Mouse (Mus musculus) limb, embryonic 14.5 days (tissue): ENCODE measurements around the gene Olfr209. TPM values are rescaled to one million over a fixed set of nuclear protein-coding genes. Genes with fewer than 3 reads are reported as not detected.

Experiments used
- ATAC-seq: fragments of 200-750 bp; cut with Nextera tagmentation; 2 replicates; pipeline ENCODE4 v1.8.0; 2017; ENCODE audit warnings: low read depth, moderate number of reproducible peaks, moderate TSS enrichment; ENCODE audit not compliant: low FRiP score
- DNase-seq: peaks from one replicate; pipeline ENCODE4 v3.0.0-alpha.2; 2015; ENCODE audit warnings: low spot score
- H3K27ac ChIP-seq: fragments of 300-500 bp; sonication (generic); replicated peaks from 2 replicates; pipeline ENCODE4 v1.5.1; 2014; ENCODE audit warnings: low read depth, mild to moderate bottlenecking, low read length, moderate library complexity, mixed read lengths
- H3K27me3 ChIP-seq: fragments of 300-500 bp; sonication (generic); 2 replicates; pipeline ENCODE4 v1.6.1; 2014; ENCODE audit warnings: low read length, mixed read lengths; ENCODE audit not compliant: control insufficient read depth, insufficient read depth
- H3K36me3 ChIP-seq: fragments of 300-500 bp; sonication (generic); 2 replicates; pipeline ENCODE4 v1.6.1; 2014; ENCODE audit warnings: mild to moderate bottlenecking, low read length, moderate library complexity, mixed read lengths; ENCODE audit not compliant: control insufficient read depth, insufficient read depth
- H3K4me1 ChIP-seq: fragments of 300-500 bp; sonication (generic); 2 replicates; pipeline ENCODE4 v1.6.1; 2014; ENCODE audit warnings: antibody characterized with exemption, low read length, mixed read lengths; ENCODE audit not compliant: control insufficient read depth, insufficient read depth
- H3K4me2 ChIP-seq: fragments of 300-500 bp; sonication (generic); replicated peaks from 2 replicates; pipeline ENCODE4 v1.6.1; 2014; ENCODE audit warnings: low read depth, mild to moderate bottlenecking, low read length, moderate library complexity; ENCODE audit not compliant: severe bottlenecking
- H3K4me3 ChIP-seq: fragments of 300-500 bp; sonication (generic); replicated peaks from 2 replicates; pipeline ENCODE4 v1.5.1; 2014; ENCODE audit warnings: low read length
- H3K9ac ChIP-seq: fragments of 300-500 bp; sonication (generic); 2 replicates; pipeline ENCODE4 v1.6.1; 2014; ENCODE audit warnings: mild to moderate bottlenecking, low read depth, low read length, moderate library complexity; ENCODE audit not compliant: severe bottlenecking
- H3K9me3 ChIP-seq: fragments of 300-500 bp; sonication (generic); 2 replicates; pipeline ENCODE4 v1.6.1; 2016; ENCODE audit warnings: low read length; ENCODE audit not compliant: control insufficient read depth
- POLR2A ChIP-seq: fragments of 200-500 bp; IDR thresholded peaks from 2 replicates; pipeline ENCODE4 v1.8.0; 2012; ENCODE audit warnings: inconsistent platforms, mild to moderate bottlenecking, moderate library complexity, borderline replicate concordance; ENCODE audit not compliant: insufficient read depth, insufficient read length; ENCODE audit errors: extremely low read depth
- polyA plus RNA-seq, 2 experiments: library from polyadenylated mRNA; depleted of rRNA in 1 of 2; stranded (reverse) in 1 of 2; unstranded in 1 of 2; fragments of >200 nt; fragmentation: Nextera tagmentation in 1 of 2; extraction: Ambion mirVana in 1 of 2; gene quantifications; 2 replicates each; pipeline versions ENCODE4 v1.2.1 to v1.2.3; 2012 to 2014

Olfr209 gene
- polyA plus RNA-seq, 2 experiments = not detected

DNA sequence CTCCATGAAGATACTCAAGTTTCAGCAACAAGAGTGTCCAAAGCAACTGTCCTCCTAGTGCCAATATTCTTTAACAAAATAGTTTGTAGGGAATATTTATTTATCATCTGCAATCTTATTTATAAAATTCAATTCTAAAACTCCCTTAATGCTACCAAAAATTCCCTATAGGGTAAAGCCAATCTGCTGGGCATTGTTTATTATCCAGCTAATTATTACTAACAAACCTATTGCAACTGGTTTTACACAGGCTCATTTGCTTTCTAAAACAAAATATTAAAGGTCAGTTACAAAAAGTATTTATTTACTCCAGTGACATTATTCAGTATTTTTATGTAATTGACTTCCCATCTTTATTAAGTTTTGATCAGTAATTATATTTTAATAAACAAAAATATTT, 45.6 kb downstream of the Olfr209 start, which contains the start of gene Olfr204:
Gene Olfr204 (minus strand): TSS at position 101 of the 400 bp plus-strand sequence.
- H3K4me3 ChIP-seq = no peak within 1 kb of the TSS
- no peak within 1 kb of the TSS for H3K9ac ChIP-seq
- no peaks in the 10 kb centered on the region for H3K36me3 ChIP-seq
- H3K4me1 ChIP-seq = no peaks in the 10 kb centered on the region
- no peak within 1 kb of the TSS for H3K27ac ChIP-seq
- H3K4me2 ChIP-seq = no peak within 1 kb of the TSS
- no peak for ATAC-seq
- no peaks in the 10 kb centered on the region for H3K27me3 ChIP-seq
- no peak for DNase-seq
- TF ChIP-seq POLR2A = no peak
- H3K9me3 ChIP-seq = no peaks in the 10 kb centered on the region

Other genes starting within 250 kb of the Olfr209 start
- gene Olfr194, start 242.9 kb downstream of the Olfr209 start, polyA plus RNA-seq (2012; rRNA removed) = not detected in 2 replicates
- not detected in 2 replicates for gene Olfr194, start 242.9 kb downstream of the Olfr209 start, polyA plus RNA-seq (2014; fragmentation: Nextera tagmentation; extraction: Ambion mirVana)
- not detected in 2 replicates for gene Olfr195, start 216.9 kb downstream of the Olfr209 start, polyA plus RNA-seq (2012; rRNA removed)
- gene Olfr195, start 216.9 kb downstream of the Olfr209 start, polyA plus RNA-seq (2014; fragmentation: Nextera tagmentation; extraction: Ambion mirVana) = not detected in 2 replicates
- not detected in 2 replicates for gene Olfr196, start 193.5 kb downstream of the Olfr209 start, polyA plus RNA-seq (2012; rRNA removed)
- not detected in 2 replicates for gene Olfr196, start 193.5 kb downstream of the Olfr209 start, polyA plus RNA-seq (2014; fragmentation: Nextera tagmentation; extraction: Ambion mirVana)
- not detected in 2 replicates for gene Olfr198, start 160.5 kb downstream of the Olfr209 start, polyA plus RNA-seq (2012; rRNA removed)
- gene Olfr198, start 160.5 kb downstream of the Olfr209 start, polyA plus RNA-seq (2014; fragmentation: Nextera tagmentation; extraction: Ambion mirVana) = not detected in 2 replicates
- not detected in 2 replicates for gene Olfr199, start 144.2 kb downstream of the Olfr209 start, polyA plus RNA-seq (2012; rRNA removed)
- not detected in 2 replicates for gene Olfr199, start 144.2 kb downstream of the Olfr209 start, polyA plus RNA-seq (2014; fragmentation: Nextera tagmentation; extraction: Ambion mirVana)
- gene Olfr201, start 91.4 kb downstream of the Olfr209 start, polyA plus RNA-seq (2012; rRNA removed) = not detected in 2 replicates
- gene Olfr201, start 91.4 kb downstream of the Olfr209 start, polyA plus RNA-seq (2014; fragmentation: Nextera tagmentation; extraction: Ambion mirVana) = not detected in 2 replicates
- gene Olfr202, start 77.2 kb downstream of the Olfr209 start, polyA plus RNA-seq (2012; rRNA removed) = not detected in 2 replicates
- gene Olfr202, start 77.2 kb downstream of the Olfr209 start, polyA plus RNA-seq (2014; fragmentation: Nextera tagmentation; extraction: Ambion mirVana) = not detected in 2 replicates
- gene Olfr203, start 65.1 kb downstream of the Olfr209 start, polyA plus RNA-seq (2012; rRNA removed) = not detected in 2 replicates
- not detected in 2 replicates for gene Olfr203, start 65.1 kb downstream of the Olfr209 start, polyA plus RNA-seq (2014; fragmentation: Nextera tagmentation; extraction: Ambion mirVana)
- not detected in 2 replicates for gene Olfr204, start 45.7 kb downstream of the Olfr209 start, polyA plus RNA-seq (2012; rRNA removed)
- not detected in 2 replicates for gene Olfr204, start 45.7 kb downstream of the Olfr209 start, polyA plus RNA-seq (2014; fragmentation: Nextera tagmentation; extraction: Ambion mirVana)
- gene Olfr205, start 32.9 kb downstream of the Olfr209 start, polyA plus RNA-seq (2012; rRNA removed) = not detected in 2 replicates
- gene Olfr205, start 32.9 kb downstream of the Olfr209 start, polyA plus RNA-seq (2014; fragmentation: Nextera tagmentation; extraction: Ambion mirVana) = not detected in 2 replicates
- not detected in 2 replicates for gene Olfr206, start 14.7 kb downstream of the Olfr209 start, polyA plus RNA-seq (2012; rRNA removed)
- gene Olfr206, start 14.7 kb downstream of the Olfr209 start, polyA plus RNA-seq (2014; fragmentation: Nextera tagmentation; extraction: Ambion mirVana) = not detected in 2 replicates
- 0.01 and 0.06 TPM in 2 replicates for gene Gabrr3, start 43.3 kb upstream of the Olfr209 start, polyA plus RNA-seq (2012; rRNA removed)
- 0.07 TPM in 1 of 2 replicates, not detected in the other for gene Gabrr3, start 43.3 kb upstream of the Olfr209 start, polyA plus RNA-seq (2014; fragmentation: Nextera tagmentation; extraction: Ambion mirVana)
- gene Riox2, start 107.8 kb upstream of the Olfr209 start, polyA plus RNA-seq (2012; rRNA removed) = 15.4 and 18.3 TPM in 2 replicates
- 30.4 and 32.4 TPM in 2 replicates for gene Riox2, start 107.8 kb upstream of the Olfr209 start, polyA plus RNA-seq (2014; fragmentation: Nextera tagmentation; extraction: Ambion mirVana)
- gene Crybg3, start 237.0 kb upstream of the Olfr209 start, polyA plus RNA-seq (2012; rRNA removed) = 15.3 and 16.6 TPM in 2 replicates
- gene Crybg3, start 237.0 kb upstream of the Olfr209 start, polyA plus RNA-seq (2014; fragmentation: Nextera tagmentation; extraction: Ambion mirVana) = 17.2 and 19.3 TPM in 2 replicates